Mouse (Mus musculus) ES-Bruce4 (cell line): ENCODE data around the gene Gtf2i. TPM values are rescaled to one million over a fixed set of nuclear protein-coding genes. Genes with fewer than 3 reads are reported as not detected.

Experiments used
- H3K27ac ChIP-seq: 2 replicates; pipeline ENCODE4 v1.5.1; 2012; ENCODE audit warnings: low read length, inconsistent platforms; ENCODE audit not compliant: insufficient read depth
- H3K27me3 ChIP-seq: 2 replicates; pipeline ENCODE4 v1.6.1; 2012; ENCODE audit warnings: mild to moderate bottlenecking, low read length, inconsistent platforms; ENCODE audit not compliant: control insufficient read depth, poor library complexity, insufficient read depth, severe bottlenecking
- H3K36me3 ChIP-seq: 2 replicates; pipeline ENCODE4 v1.6.1; 2012; ENCODE audit warnings: inconsistent platforms, mild to moderate bottlenecking, low read length, moderate library complexity; ENCODE audit not compliant: control insufficient read depth, poor library complexity, insufficient read depth, severe bottlenecking
- H3K4me1 ChIP-seq: one replicate; pipeline ENCODE4 v1.8.1; 2011; ENCODE audit warnings: low read length; ENCODE audit not compliant: control insufficient read depth, insufficient read depth
- H3K4me3 ChIP-seq: 2 replicates; pipeline ENCODE4 v1.5.1; 2011; ENCODE audit warnings: low read depth, mild to moderate bottlenecking, low read length
- H3K9ac ChIP-seq: 2 replicates; pipeline ENCODE4 v1.6.1; 2012; ENCODE audit warnings: low read depth, mild to moderate bottlenecking, inconsistent platforms; ENCODE audit not compliant: poor library complexity, severe bottlenecking
- H3K9me3 ChIP-seq: replicated peaks from 2 replicates; pipeline ENCODE4 v1.6.1; 2012; ENCODE audit warnings: mild to moderate bottlenecking, low read length, inconsistent platforms; ENCODE audit not compliant: control insufficient read depth, poor library complexity, insufficient read depth, severe bottlenecking
- CTCF ChIP-seq: IDR thresholded peaks from one replicate; pipeline ENCODE4 v1.8.1; 2011; ENCODE audit warnings: low read depth, low read length
- EP300 ChIP-seq: IDR thresholded peaks from 2 replicates; pipeline ENCODE4 v1.6.1; 2011; ENCODE audit warnings: low read depth, low read length; ENCODE audit not compliant: insufficient read depth
- POLR2A ChIP-seq: IDR thresholded peaks from one replicate; pipeline ENCODE4 v1.8.1; 2011; ENCODE audit warnings: low read length; ENCODE audit not compliant: insufficient read depth
- polyA plus RNA-seq: library from polyadenylated mRNA; stranded (reverse); fragments of >200 nt; gene quantifications from 2 replicates; pipeline ENCODE4 v1.2.4, GENCODE M21; 2011; ENCODE audit warnings: low read depth; ENCODE audit not compliant: missing spikeins, insufficient read depth, insufficient read length

Gene Gtf2i
- polyA plus RNA-seq, 1 experiment = 242 TPM

GRCm38 (mm10) chr5:134188571-134188970 is 126.0 kb downstream of the Gtf2i start:
- no peak overlapping the region for H3K4me3 ChIP-seq
- no peak overlapping the region for H3K9ac ChIP-seq
- H3K9me3 ChIP-seq = no peaks in the 10 kb centered on the region
- H3K27ac ChIP-seq = no peak overlapping the region
- no peaks in the 10 kb centered on the region for H3K4me1 ChIP-seq
- TF ChIP-seq EP300 = no peak
- TF ChIP-seq CTCF = no peak
- no peak for TF ChIP-seq POLR2A
- no peaks in the 10 kb centered on the region for H3K27me3 ChIP-seq
- H3K36me3 ChIP-seq = no peaks in the 10 kb centered on the region

Other genes with a start within 250 kb of the Gtf2i start
- 11.1 and 13.5 TPM in 2 replicates for gene Castor2, start 215.0 kb downstream of the Gtf2i start, polyA plus RNA-seq
- gene Rcc1l, start 138.0 kb downstream of the Gtf2i start, polyA plus RNA-seq = 15.9 and 16.1 TPM in 2 replicates
- gene Gtf2ird2, start 130.7 kb downstream of the Gtf2i start, polyA plus RNA-seq = 3.2 and 5.6 TPM in 2 replicates
- gene Ncf1, start 85.1 kb downstream of the Gtf2i start, polyA plus RNA-seq = not detected in 2 replicates
- 91.5 and 94.2 TPM in 2 replicates for gene Gtf2ird1, start 142.0 kb upstream of the Gtf2i start, polyA plus RNA-seq
- gene Clip2, start 237.7 kb upstream of the Gtf2i start, polyA plus RNA-seq = 5.4 and 5.6 TPM in 2 replicates
- gene Syna, start 245.4 kb upstream of the Gtf2i start, polyA plus RNA-seq = 0.33 and 0.69 TPM in 2 replicates